Mouse (Mus musculus) bone marrow, adult 2 months (tissue): ENCODE data around the gene Crtc3.

Experiments used
- CTCF ChIP-seq: fragments of 200-500 bp; IDR thresholded peaks from 2 replicates; pipeline ENCODE4 v1.5.1; 2011; ENCODE audit warnings: low read length, control low read depth; ENCODE audit not compliant: control insufficient read depth, insufficient read depth
- POLR2A ChIP-seq: fragments of 200-500 bp; IDR thresholded peaks from 2 replicates; pipeline ENCODE4 v1.6.1; 2011; ENCODE audit warnings: low read depth, mild to moderate bottlenecking, control low read depth, low read length, borderline replicate concordance; ENCODE audit not compliant: control insufficient read depth

- no peak for TF ChIP-seq POLR2A
- no peak for TF ChIP-seq CTCF
Measured at GRCm38 (mm10) chr7:80573076-80573475, 115.6 kb downstream of the Crtc3 start.
